Mouse (Mus musculus) liver, postnatal 0 days (tissue): ENCODE measurements at regions not wholly inside any gene's neighbourhood (a gene's known extent, or its start where the extent isn't known, plus 50 kb on each side); places are given as distances from the start of the nearest gene placed in this dataset.

Experiments
- CTCF ChIP-seq: sonication (generic); IDR thresholded peaks from 2 replicates; pipeline ENCODE4 v1.5.1; 2016; ENCODE audit warnings: antibody characterized with exemption, low read depth
- EP300 ChIP-seq: IDR thresholded peaks from 2 replicates; pipeline ENCODE4 v1.6.1; 2016; ENCODE audit warnings: antibody characterized with exemption, low read depth, mild to moderate bottlenecking

GRCm38 (mm10) chr7:67424810-67425485 lies 52.3 kb upstream of the Mef2a start:
- TF ChIP-seq EP300 (no peak; the same call in 1 of the 2 replicates), CTCF (no peak)
